Mouse (Mus musculus) liver, adult (tissue): ENCODE results near the gene P2ry14.

Experiments used
- GATA4 ChIP-seq: IDR thresholded peaks from 2 replicates; pipeline ENCODE4 v1.6.1; 2014; ENCODE audit warnings: mild to moderate bottlenecking, low read length; ENCODE audit not compliant: insufficient replicate concordance

The P2ry14 gene

GRCm38 (mm10) chr3:59080293-59080916 lies 73.0 kb downstream of the P2ry14 start:
- no peak for TF ChIP-seq GATA4

- no peak for TF ChIP-seq GATA4
These were observed 74.1 kb downstream of the P2ry14 start for GRCm38 (mm10) chr3:59079327-59079726.

GRCm38 (mm10) chr3:59078585-59078984 lies 74.8 kb downstream of the P2ry14 start:
- no peak for TF ChIP-seq GATA4

GRCm38 (mm10) chr3:59077278-59077677 lies 76.1 kb downstream of the P2ry14 start:
- no peak for TF ChIP-seq GATA4

- no peak for TF ChIP-seq GATA4
These were observed 86.7 kb downstream of the P2ry14 start for GRCm38 (mm10) chr3:59066558-59067294.

- TF ChIP-seq GATA4: no peak
These were observed 87.5 kb downstream of the P2ry14 start for GRCm38 (mm10) chr3:59065937-59066336.
